Mouse (Mus musculus) MEL (cell line): ENCODE results near the gene Tapbp.
A peak's percentile ranks its signal among the peaks of the same experiment; 100 is the strongest.

Experiments used
- BHLHE40 ChIP-seq: IDR thresholded peaks from 2 replicates; pipeline ENCODE4 v1.6.1; 2012; ENCODE audit warnings: low read depth, mild to moderate bottlenecking, inconsistent platforms, low read length, improper control_type of control experiment, borderline replicate concordance
- CTCF ChIP-seq, 3 experiments: IDR thresholded peaks in 2 of 3; conservative IDR thresholded peaks in 1 of 3; 2 replicates each; pipeline ENCODE4 v1.5.1; 2011 to 2012; ENCODE audit warnings: low read length in 3 of 3, low read depth in 2 of 3, mild to moderate bottlenecking in 2 of 3, improper control_type of control experiment in 1 of 3, inconsistent platforms in 1 of 3, mixed read lengths in 1 of 3, moderate library complexity in 1 of 3; ENCODE audit not compliant: control insufficient read depth in 1 of 3, insufficient read depth in 1 of 3, poor library complexity in 1 of 3, severe bottlenecking in 1 of 3
- ZKSCAN1 ChIP-seq: IDR thresholded peaks from 2 replicates; pipeline ENCODE4 v1.6.1; 2012; ENCODE audit warnings: low read depth, mild to moderate bottlenecking, inconsistent platforms, low read length, improper control_type of control experiment, moderate library complexity

DNA sequence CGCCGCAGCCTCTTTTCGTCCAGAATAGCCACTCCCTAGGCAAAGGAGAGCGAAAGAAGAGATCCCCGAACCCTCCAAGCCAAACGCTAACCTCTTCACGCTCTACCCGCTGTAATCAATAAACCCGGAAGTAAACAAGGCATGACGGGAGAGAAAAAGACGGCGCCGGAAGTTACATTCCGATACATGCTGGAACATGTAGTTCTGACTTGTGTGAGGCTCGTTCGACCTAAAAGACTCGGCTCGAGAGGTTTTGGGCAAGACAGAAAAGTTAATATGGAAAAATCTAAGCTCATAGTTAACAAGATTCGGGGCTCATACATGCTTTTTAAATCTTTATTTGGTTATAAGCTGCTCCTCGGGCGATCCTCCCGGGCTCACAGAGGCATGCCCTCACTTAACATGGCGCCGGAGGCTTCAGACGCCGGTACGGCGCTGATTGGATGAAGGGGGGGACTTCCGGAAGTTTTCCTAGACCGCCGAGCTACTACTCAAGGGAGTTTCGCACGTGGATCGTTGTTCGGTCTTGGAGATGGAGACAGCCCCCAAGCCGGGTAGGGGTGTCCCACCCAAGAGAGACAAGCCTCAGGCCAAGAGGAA lies 24.6 kb downstream of the Tapbp start, which contains the start of the genes Pfdn6 and Wdr46:
- no peak for TF ChIP-seq CTCF (IDR thresholded peaks at IDR 0.05 in 2 of 3, conservative IDR thresholded peaks at IDR 0.05 in 1 of 3; ENCODE audit: control insufficient read depth in 1 of 3, insufficient read depth in 1 of 3, low read depth in 2 of 3, low read length in 3 of 3, poor library complexity in 1 of 3, severe bottlenecking in 1 of 3)
- TF ChIP-seq ZKSCAN1: no peak
- 0 out of 2 replicates have a peak, but pooled peaks have one; percentile 9 for TF ChIP-seq BHLHE40
